Mouse (Mus musculus) CH12.LX (cell line): ENCODE measurements at regions not wholly inside any gene's neighbourhood (a gene's known extent, or its start where the extent isn't known, plus 50 kb on each side); places are given as distances from the start of the nearest gene placed in this dataset.

Source experiments
- DNase-seq: peaks from one replicate; pipeline ENCODE4 v3.0.0-alpha.2; 2013; ENCODE audit errors: extremely low read depth
- H3K27ac ChIP-seq: 2 replicates; pipeline ENCODE4 v1.5.1; 2012; ENCODE audit warnings: low read depth, mild to moderate bottlenecking, control low read depth, moderate library complexity; ENCODE audit not compliant: insufficient read depth
- H3K27me3 ChIP-seq: replicated peaks from 2 replicates; pipeline ENCODE3; 2012; ENCODE audit warnings: inconsistent platforms
- H3K36me3 ChIP-seq, 2 experiments: replicated peaks in 1 of 2; 2 replicates each; pipeline versions ENCODE3 to v1.6.1; 2012; ENCODE audit warnings: inconsistent platforms in 1 of 2, low read length in 1 of 2, mild to moderate bottlenecking in 1 of 2, mixed read lengths in 1 of 2, moderate library complexity in 1 of 2; ENCODE audit not compliant: control insufficient read depth in 1 of 2, insufficient read depth in 1 of 2
- H3K4me1 ChIP-seq, 2 experiments: 2 replicates each; pipeline ENCODE4 v1.6.1; 2012; ENCODE audit warnings: inconsistent platforms in 1 of 2, moderate library complexity in 1 of 2; ENCODE audit not compliant: insufficient read depth in 2 of 2, control insufficient read depth in 1 of 2
- H3K4me2 ChIP-seq: 2 replicates; pipeline ENCODE4 v1.6.1; 2012; ENCODE audit warnings: low read depth, mild to moderate bottlenecking, control low read depth; ENCODE audit not compliant: poor library complexity, insufficient read depth, severe bottlenecking
- H3K4me3 ChIP-seq, 3 experiments: fragments of 150-350 bp in 1 of 3; sonication (generic) in 1 of 3; replicated peaks in 1 of 3; 2 replicates each; pipeline versions ENCODE3 to v1.5.1; 2011 to 2012; ENCODE audit warnings: low read depth in 2 of 3, low read length in 2 of 3, mild to moderate bottlenecking in 2 of 3, moderate library complexity in 2 of 3, control low read depth in 1 of 3, improper control_type of control experiment in 1 of 3, inconsistent platforms in 1 of 3, mixed read lengths in 1 of 3; ENCODE audit not compliant: poor library complexity in 1 of 3
- H3K79me2 ChIP-seq: replicated peaks from 2 replicates; pipeline ENCODE4 v1.6.1; 2012; ENCODE audit warnings: mild to moderate bottlenecking, moderate library complexity; ENCODE audit not compliant: control insufficient read depth, poor library complexity, insufficient read depth, severe bottlenecking; ENCODE audit errors: extremely low read depth
- H3K9ac ChIP-seq: 2 replicates; pipeline ENCODE4 v1.6.1; 2012; ENCODE audit warnings: low read depth, mild to moderate bottlenecking, control low read depth, moderate library complexity; ENCODE audit not compliant: insufficient read depth
- H3K9me3 ChIP-seq: replicated peaks from 2 replicates; pipeline ENCODE3; 2012; ENCODE audit warnings: low read length, inconsistent platforms, mixed read lengths
- BHLHE40 ChIP-seq: IDR thresholded peaks from 2 replicates; pipeline ENCODE4 v1.6.1; 2011; ENCODE audit warnings: mild to moderate bottlenecking, low read depth, low read length, improper control_type of control experiment
- CHD1 ChIP-seq: IDR thresholded peaks from 2 replicates; pipeline ENCODE4 v1.6.1; 2012; ENCODE audit warnings: low read depth, low read length, improper control_type of control experiment, inconsistent platforms
- CHD2 ChIP-seq: IDR thresholded peaks from 2 replicates; pipeline ENCODE4 v1.6.1; 2011; ENCODE audit warnings: low read length, improper control_type of control experiment
- ELF1 ChIP-seq: IDR thresholded peaks from 2 replicates; pipeline ENCODE4 v1.6.1; 2014; ENCODE audit warnings: low read depth, mild to moderate bottlenecking, inconsistent platforms, low read length, improper control_type of control experiment
- IRF4 ChIP-seq: IDR thresholded peaks from 2 replicates; pipeline ENCODE4 v1.6.1; 2014; ENCODE audit warnings: low read depth, mild to moderate bottlenecking, inconsistent platforms, low read length, improper control_type of control experiment
- MAX ChIP-seq: IDR thresholded peaks from 2 replicates; pipeline ENCODE4 v1.6.1; 2011; ENCODE audit warnings: low read length, improper control_type of control experiment
- MAZ ChIP-seq: IDR thresholded peaks from 2 replicates; pipeline ENCODE4 v1.6.1; 2012; ENCODE audit warnings: low read depth, mild to moderate bottlenecking, inconsistent platforms, low read length, improper control_type of control experiment, moderate library complexity
- MEF2A ChIP-seq: IDR thresholded peaks from 2 replicates; pipeline ENCODE4 v1.6.1; 2014; ENCODE audit warnings: low read depth, mild to moderate bottlenecking, inconsistent platforms, low read length, improper control_type of control experiment, borderline replicate concordance
- MXI1 ChIP-seq: IDR thresholded peaks from 2 replicates; pipeline ENCODE4 v1.6.1; 2011; ENCODE audit warnings: mild to moderate bottlenecking, low read depth, low read length, improper control_type of control experiment
- MYC ChIP-seq: IDR thresholded peaks from 2 replicates; pipeline ENCODE4 v1.6.1; 2011; ENCODE audit warnings: low read depth, mild to moderate bottlenecking, improper control_type of control experiment, low read length
- RAD21 ChIP-seq: IDR thresholded peaks from 2 replicates; pipeline ENCODE4 v1.6.1; 2011; ENCODE audit warnings: low read depth, mild to moderate bottlenecking, low read length, improper control_type of control experiment, moderate library complexity
- RCOR1 ChIP-seq: conservative IDR thresholded peaks from 2 replicates; pipeline ENCODE4 v1.6.1; 2012; ENCODE audit warnings: low read depth, mild to moderate bottlenecking, inconsistent platforms, low read length, improper control_type of control experiment
- SIN3A ChIP-seq: IDR thresholded peaks from 2 replicates; pipeline ENCODE4 v1.6.1; 2012; ENCODE audit warnings: low read length, improper control_type of control experiment, inconsistent platforms
- SMC3 ChIP-seq: IDR thresholded peaks from 2 replicates; pipeline ENCODE4 v1.6.1; 2011; ENCODE audit warnings: low read depth, low read length, improper control_type of control experiment
- TBP ChIP-seq: conservative IDR thresholded peaks from 2 replicates; pipeline ENCODE4 v1.6.1; 2011; ENCODE audit warnings: low read depth, low read length, improper control_type of control experiment
- UBTF ChIP-seq: IDR thresholded peaks from 2 replicates; pipeline ENCODE4 v1.6.1; 2012; ENCODE audit warnings: low read depth, mild to moderate bottlenecking, inconsistent platforms, low read length, improper control_type of control experiment, moderate library complexity
- USF1 ChIP-seq: IDR thresholded peaks from 2 replicates; pipeline ENCODE4 v1.6.1; 2014; ENCODE audit warnings: low read depth, mild to moderate bottlenecking, inconsistent platforms, low read length, improper control_type of control experiment
- ZMIZ1 ChIP-seq: IDR thresholded peaks from 2 replicates; pipeline ENCODE4 v1.6.1; 2012; ENCODE audit warnings: low read depth, mild to moderate bottlenecking, inconsistent platforms, low read length, improper control_type of control experiment
- ZNF384 ChIP-seq: IDR thresholded peaks from 2 replicates; pipeline ENCODE4 v1.6.1; 2012; ENCODE audit warnings: low read depth, low read length, improper control_type of control experiment, inconsistent platforms
- dilution Hi-C: fragments of 300-500 bp; cut with MboI; formaldehyde crosslinking; loops from 2 replicates; pipeline ENCODE4 v1.14.3; 2020; ENCODE audit warnings: low sequenced_read_pairs; ENCODE audit not compliant: extremely low pct_unique_long_range_greater_than_20kb, extremely low pct_ligation_motif_present
- in situ Hi-C: fragments of 300-500 bp; cut with MboI; formaldehyde crosslinking; loops from 3 replicates; pipeline ENCODE4 v1.14.3; 2019; ENCODE audit warnings: low sequenced_read_pairs, low pct_ligation_motif_present, low pct_unique_long_range_greater_than_20kb, mixed read lengths

DNA sequence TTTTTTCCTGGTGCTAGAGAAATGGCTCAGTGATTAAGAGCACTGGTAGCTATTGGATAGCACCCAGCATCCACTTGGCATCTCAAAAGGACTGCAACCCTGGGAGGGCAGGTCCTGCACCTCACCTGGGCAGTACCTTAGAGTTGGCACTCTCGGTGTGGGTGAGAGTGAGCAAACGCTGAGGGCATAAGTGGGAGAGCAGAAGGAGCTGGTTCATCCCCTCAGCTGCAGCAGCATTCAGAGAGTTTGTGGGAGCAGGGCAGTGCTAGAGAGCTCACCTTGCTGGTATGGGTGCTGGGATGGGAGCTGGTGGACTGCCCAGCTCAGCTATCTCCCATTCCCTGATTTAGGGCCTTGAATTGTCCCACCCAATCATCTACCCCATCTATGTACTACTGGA is 227.1 kb upstream of the Zic4 start:
- no peak overlapping the region for H3K9ac ChIP-seq
- H3K4me1 ChIP-seq = peaks cover 0 to 8% of the 10 kb centered on the region in 2 experiments; a peak in 1 of 4 replicates
- no peaks in the 10 kb centered on the region for H3K9me3 ChIP-seq
- TF ChIP-seq CHD2 (no peak), TBP (no peak), UBTF (no peak)
- H3K4me2 ChIP-seq = no peak overlapping the region
- in situ Hi-C loops = no loop called here
- no peaks in the 10 kb centered on the region for H3K79me2 ChIP-seq
- dilution Hi-C loops = no loop called here
- DNase-seq = no peak
- no peaks in the 10 kb centered on the region for H3K27me3 ChIP-seq
- H3K27ac ChIP-seq = no peak overlapping the region
- no peak overlapping the region for H3K4me3 ChIP-seq
- no peaks in the 10 kb centered on the region for H3K36me3 ChIP-seq

- Histone ChIP-seq H3K27me3 (no peaks in the 10 kb centered on the region), H3K4me1 (peaks cover 0 to 4% of the 10 kb centered on the region in 2 experiments; a peak in 1 of 4 replicates), H3K79me2 (no peaks in the 10 kb centered on the region), H3K27ac (no peak overlapping the region), H3K4me3 (no peak overlapping the region), H3K4me2 (no peak overlapping the region), H3K36me3 (no peaks in the 10 kb centered on the region), H3K9me3 (no peaks in the 10 kb centered on the region), H3K9ac (no peak overlapping the region)
- dilution Hi-C loops (no loop called here), in situ Hi-C loops (no loop called here)
- TF ChIP-seq MAZ (no peak), MAX (no peak), RCOR1 (no peak), TBP (no peak), RAD21 (no peak), ELF1 (no peak), MEF2A (no peak), BHLHE40 (no peak), SIN3A (no peak), CHD1 (no peak), SMC3 (no peak), USF1 (no peak), ZMIZ1 (no peak), IRF4 (no peak), ZNF384 (no peak), MYC (no peak), UBTF (no peak), MXI1 (no peak)
- DNase-seq = no peak
These were observed 221.6 kb upstream of the Zic4 start for GRCm38 (mm10) chr9:91140651-91141050.
